Mouse (Mus musculus) liver, embryonic 14 days (tissue): ENCODE results near the gene Slc25a23. TPM values are rescaled to one million over a fixed set of nuclear protein-coding genes. Genes with fewer than 3 reads are reported as not detected.

Experiments used
- polyA plus RNA-seq: library from polyadenylated mRNA; depleted of rRNA; stranded (reverse); fragments of >200 nt; gene quantifications from 2 replicates; pipeline ENCODE4 v1.2.3, GENCODE M21; 2012; rRNA removed

The Slc25a23 gene
- polyA plus RNA-seq: 7.2 and 9.3 TPM in 2 replicates

GRCm38 (mm10) chr17:57059486-57059977 is at the start of gene Slc25a23:
Gene Slc25a23 (minus strand): TSS chr17:57059863.

GRCm38 (mm10) chr17:57105181-57106034 is 45.7 kb upstream of the Slc25a23 start, which contains the start of gene Tnfsf9:
Gene Tnfsf9 (plus strand): TSS chr17:57105325.

GRCm38 (mm10) chr17:57087049-57087832 is 27.6 kb upstream of the Slc25a23 start, which contains the start of gene Tubb4a:
Gene Tubb4a (minus strand): TSS chr17:57087782.

GRCm38 (mm10) chr17:57078336-57078735 is 18.7 kb upstream of the Slc25a23 start, which contains the start of gene Dennd1c:
Gene Dennd1c (minus strand): TSS chr17:57078514.

GRCm38 (mm10) chr17:57058891-57059485 is 675 bp downstream of the Slc25a23 start, which contains the start of gene Crb3:
Gene Crb3 (plus strand): TSS chr17:57059105.

GRCm38 (mm10) chr17:57041554-57041953 is 18.1 kb downstream of the Slc25a23 start, which contains the start of gene Slc25a41:
Gene Slc25a41 (minus strand): TSS chr17:57041654.

GRCm38 (mm10) chr17:57030931-57031660 is 28.6 kb downstream of the Slc25a23 start, which contains the start of gene Khsrp:
Gene Khsrp (minus strand): TSS chr17:57031522.

GRCm38 (mm10) chr17:57011236-57012141 is 48.2 kb downstream of the Slc25a23 start, which contains the start of the genes Gtf2f1 and Gm17949:
Gene Gtf2f1 (minus strand): TSS chr17:57011288.
Gene Gm17949 (plus strand): TSS chr17:57011469.

GRCm38 (mm10) chr17:56999968-57000609 is 59.6 kb downstream of the Slc25a23 start, which contains the start of gene Pspn:
Gene Pspn (minus strand): TSS chr17:57000018.

GRCm38 (mm10) chr17:56997029-56997667 is 62.5 kb downstream of the Slc25a23 start, which contains the start of gene Alkbh7:
Gene Alkbh7 (plus strand): TSS chr17:56997339.

Other genes with a start within 250 kb of the Slc25a23 start
- gene Rfx2, start 228.8 kb downstream of the Slc25a23 start, polyA plus RNA-seq: 8.5 and 10.7 TPM in 2 replicates
- gene Acsbg2, start 185.4 kb downstream of the Slc25a23 start, polyA plus RNA-seq: not detected in 2 replicates
- 0.01 TPM in 2 replicates for gene 1700061G19Rik, start 184.4 kb downstream of the Slc25a23 start, polyA plus RNA-seq
- gene Mllt1, start 124.4 kb downstream of the Slc25a23 start, polyA plus RNA-seq: 10.1 and 11.0 TPM in 2 replicates
- not detected in 2 replicates for gene Acer1, start 77.7 kb downstream of the Slc25a23 start, polyA plus RNA-seq
- gene Clpp, start 69.6 kb downstream of the Slc25a23 start, polyA plus RNA-seq: 57.9 and 62.5 TPM in 2 replicates
- gene Alkbh7, start 62.5 kb downstream of the Slc25a23 start, polyA plus RNA-seq: 9.1 and 11.2 TPM in 2 replicates
- gene Pspn, start 59.8 kb downstream of the Slc25a23 start, polyA plus RNA-seq: not detected in 2 replicates
- gene Gtf2f1, start 48.6 kb downstream of the Slc25a23 start, polyA plus RNA-seq: 60.1 and 66.8 TPM in 2 replicates
- gene Gm17949, start 48.4 kb downstream of the Slc25a23 start, polyA plus RNA-seq: not detected in 2 replicates
- gene Khsrp, start 28.3 kb downstream of the Slc25a23 start, polyA plus RNA-seq: 30.1 and 35.2 TPM in 2 replicates
- gene Slc25a41, start 18.2 kb downstream of the Slc25a23 start, polyA plus RNA-seq: not detected in 2 replicates
- gene Crb3, start 758 bp downstream of the Slc25a23 start, polyA plus RNA-seq: 4.4 and 5.0 TPM in 2 replicates
- gene Dennd1c, start 18.7 kb upstream of the Slc25a23 start, polyA plus RNA-seq: 0.93 and 1.6 TPM in 2 replicates
- 0.18 and 0.37 TPM in 2 replicates for gene Tubb4a, start 27.9 kb upstream of the Slc25a23 start, polyA plus RNA-seq
- 0.46 and 0.59 TPM in 2 replicates for gene Tnfsf9, start 45.5 kb upstream of the Slc25a23 start, polyA plus RNA-seq
- gene Cd70, start 89.9 kb upstream of the Slc25a23 start, polyA plus RNA-seq: not detected in 2 replicates
- 2.1 and 2.4 TPM in 2 replicates for gene Tnfsf14, start 134.3 kb upstream of the Slc25a23 start, polyA plus RNA-seq
- 240 and 245 TPM in 2 replicates for gene C3, start 168.3 kb upstream of the Slc25a23 start, polyA plus RNA-seq
- gene Gpr108, start 188.6 kb upstream of the Slc25a23 start, polyA plus RNA-seq: 7.1 and 7.9 TPM in 2 replicates
- 6.3 and 7.9 TPM in 2 replicates for gene Trip10, start 189.6 kb upstream of the Slc25a23 start, polyA plus RNA-seq
- 7.1 and 9.0 TPM in 2 replicates for gene Vav1, start 219.2 kb upstream of the Slc25a23 start, polyA plus RNA-seq